Mouse (Mus musculus) 3T3-L1 (cell line): Measurements from ENCODE around the gene Ckm.
A peak's percentile ranks its signal among the peaks of the same experiment; 100 is the strongest.

ENCODE experiments used
- DNase-seq: peaks from one replicate; pipeline ENCODE4 v3.0.0-alpha.2; 2015; ENCODE audit warnings: low read depth, low spot score

Ckm gene

GRCm38 (mm10) chr7:19388699-19389413 lies 15.7 kb upstream of the Ckm start:
- no peak for DNase-seq

- DNase-seq, result no peak
Measured at GRCm38 (mm10) chr7:19394484-19394883, 10.1 kb upstream of the Ckm start.

GRCm38 (mm10) chr7:19399496-19400280 lies 4.9 kb upstream of the Ckm start:
- DNase-seq, result peak; percentile 19

- no peak for DNase-seq
Measured at GRCm38 (mm10) chr7:19400946-19401345, 3.6 kb upstream of the Ckm start.

GRCm38 (mm10) chr7:19402535-19403112 lies 2.0 kb upstream of the Ckm start:
- no peak for DNase-seq

- no peak for DNase-seq
Measured at GRCm38 (mm10) chr7:19403731-19404296, 762 bp upstream of the Ckm start, which contains the start of gene Klc3. Klc3 (minus strand) TSS chr7:19404104.

- DNase-seq, result peak; percentile 75
Measured at GRCm38 (mm10) chr7:19405417-19405816, 841 bp downstream of the Ckm start.

- no peak for DNase-seq
Measured at GRCm38 (mm10) chr7:19409753-19410152, 5.2 kb downstream of the Ckm start.

GRCm38 (mm10) chr7:19410766-19411344 lies 6.3 kb downstream of the Ckm start:
- DNase-seq, result no peak

GRCm38 (mm10) chr7:19411783-19412182 lies 7.2 kb downstream of the Ckm start:
- no peak for DNase-seq

GRCm38 (mm10) chr7:19413525-19413924 lies 8.9 kb downstream of the Ckm start:
- DNase-seq, result no peak

- no peak for DNase-seq
Measured at GRCm38 (mm10) chr7:19416590-19416989, 12.0 kb downstream of the Ckm start.

GRCm38 (mm10) chr7:19420121-19420520 lies 15.5 kb downstream of the Ckm start:
- DNase-seq, result no peak

- no peak for DNase-seq
Measured at GRCm38 (mm10) chr7:19420821-19421636, 16.5 kb downstream of the Ckm start.

GRCm38 (mm10) chr7:19423083-19423482 lies 18.5 kb downstream of the Ckm start:
- no peak for DNase-seq

GRCm38 (mm10) chr7:19424051-19424450 lies 19.5 kb downstream of the Ckm start:
- DNase-seq, result no peak

GRCm38 (mm10) chr7:19426349-19426748 lies 21.8 kb downstream of the Ckm start:
- no peak for DNase-seq

GRCm38 (mm10) chr7:19426888-19427287 lies 22.3 kb downstream of the Ckm start:
- DNase-seq, result no peak

GRCm38 (mm10) chr7:19427999-19428650 lies 23.5 kb downstream of the Ckm start:
- DNase-seq, result no peak

- DNase-seq, result no peak
Measured at GRCm38 (mm10) chr7:19429726-19430125, 25.1 kb downstream of the Ckm start.
